Mouse (Mus musculus) CD4-positive, CD25-positive, alpha-beta regulatory T cell, adult 4 months (primary cell): ENCODE measurements around the gene Zc3h7b. TPM values are rescaled to one million over a fixed set of nuclear protein-coding genes. Genes with fewer than 3 reads are reported as not detected.

ENCODE experiments used
- ATAC-seq: one replicate; pipeline ENCODE4 v1.8.0; 2017
- polyA plus RNA-seq, 2 experiments: library from polyadenylated mRNA; unstranded; fragments of 100-300 nt; shearing (Covaris generic); gene quantifications; one replicate each; pipeline ENCODE4 v1.2.1; 2017

The Zc3h7b gene
- polyA plus RNA-seq, 2 experiments from 2014 or later, result 5.4 to 7.3 TPM

- ATAC-seq, result no peak
Measured at GRCm38 (mm10) chr15:81822631-81823030, 77.8 kb downstream of the Zc3h7b start.

GRCm38 (mm10) chr15:81824832-81825231 is 80.0 kb downstream of the Zc3h7b start:
- ATAC-seq, result no peak

- ATAC-seq, result no peak
Measured at GRCm38 (mm10) chr15:81828426-81829207, 83.8 kb downstream of the Zc3h7b start.

GRCm38 (mm10) chr15:81829208-81829580 is 84.3 kb downstream of the Zc3h7b start:
- no peak for ATAC-seq

GRCm38 (mm10) chr15:81830530-81830929 is 85.7 kb downstream of the Zc3h7b start:
- ATAC-seq, result no peak

- ATAC-seq, result peak; percentile 87
Measured at GRCm38 (mm10) chr15:81831136-81831825, 86.4 kb downstream of the Zc3h7b start.

GRCm38 (mm10) chr15:81832219-81832618 is 87.4 kb downstream of the Zc3h7b start:
- ATAC-seq, result no peak

GRCm38 (mm10) chr15:81833481-81833880 is 88.6 kb downstream of the Zc3h7b start:
- ATAC-seq, result no peak

GRCm38 (mm10) chr15:81834171-81834841 is 89.4 kb downstream of the Zc3h7b start:
- ATAC-seq, result no peak

- no peak for ATAC-seq
Measured at GRCm38 (mm10) chr15:81835007-81835880, 90.4 kb downstream of the Zc3h7b start.

- ATAC-seq, result no peak
Measured at GRCm38 (mm10) chr15:81836124-81836821, 91.4 kb downstream of the Zc3h7b start.

GRCm38 (mm10) chr15:81836966-81837920 is 92.4 kb downstream of the Zc3h7b start:
- ATAC-seq, result no peak

GRCm38 (mm10) chr15:81838554-81839235 is 93.8 kb downstream of the Zc3h7b start:
- no peak for ATAC-seq

- ATAC-seq, result no peak
Measured at GRCm38 (mm10) chr15:81839634-81840033, 94.8 kb downstream of the Zc3h7b start.

- ATAC-seq, result no peak
Measured at GRCm38 (mm10) chr15:81840306-81840705, 95.4 kb downstream of the Zc3h7b start.

- ATAC-seq, result no peak
Measured at GRCm38 (mm10) chr15:81842275-81842674, 97.4 kb downstream of the Zc3h7b start.

- ATAC-seq, result no peak
Measured at GRCm38 (mm10) chr15:81845033-81845625, 100.3 kb downstream of the Zc3h7b start.

GRCm38 (mm10) chr15:81845724-81846123 is 100.9 kb downstream of the Zc3h7b start:
- ATAC-seq, result no peak
